Mouse (Mus musculus): ENCODE results near the gene Sytl2. TPM values are rescaled to one million over a fixed set of nuclear protein-coding genes. Genes with fewer than 3 reads are reported as not detected.

Sytl2 gene
- polyA plus RNA-seq, 1 experiment, result 0.06 TPM

DNA sequence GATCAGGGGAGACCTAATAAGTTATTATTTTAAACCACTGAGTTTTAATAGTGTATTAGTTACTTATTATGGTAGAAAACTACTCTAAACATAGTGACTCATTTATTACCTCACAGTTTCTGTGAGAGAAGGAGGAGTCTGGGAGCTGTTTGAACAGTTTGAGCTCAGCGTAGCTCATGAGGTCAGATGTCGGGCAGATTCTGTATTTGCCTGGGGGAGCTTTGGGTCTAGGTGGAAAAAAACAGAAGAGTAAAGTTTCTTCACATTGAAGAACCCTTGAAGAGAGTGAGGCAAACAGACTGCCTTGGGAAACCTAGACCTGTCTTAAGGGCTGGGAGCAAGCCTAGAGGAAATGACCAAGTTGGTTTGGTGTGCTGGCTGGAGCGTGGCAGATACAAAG is 24.8 kb upstream of the Sytl2 start:
- Histone ChIP-seq H3K36me3 (ENCODE audit: control insufficient read depth) (no peaks in the 10 kb centered on the region), H3K9me3 (ENCODE audit: control insufficient read depth, low read length) (no peaks in the 10 kb centered on the region), H3K4me1 (ENCODE audit: control insufficient read depth) (no peaks in the 10 kb centered on the region), H3K27me3 (ENCODE audit: control insufficient read depth) (no peaks in the 10 kb centered on the region), H3K4me3 (replicated peaks) (no peak overlapping the region)
- TF ChIP-seq TAL1 (IDR thresholded peaks at IDR 0.05; ENCODE audit: low read length), result no peak

DNA sequence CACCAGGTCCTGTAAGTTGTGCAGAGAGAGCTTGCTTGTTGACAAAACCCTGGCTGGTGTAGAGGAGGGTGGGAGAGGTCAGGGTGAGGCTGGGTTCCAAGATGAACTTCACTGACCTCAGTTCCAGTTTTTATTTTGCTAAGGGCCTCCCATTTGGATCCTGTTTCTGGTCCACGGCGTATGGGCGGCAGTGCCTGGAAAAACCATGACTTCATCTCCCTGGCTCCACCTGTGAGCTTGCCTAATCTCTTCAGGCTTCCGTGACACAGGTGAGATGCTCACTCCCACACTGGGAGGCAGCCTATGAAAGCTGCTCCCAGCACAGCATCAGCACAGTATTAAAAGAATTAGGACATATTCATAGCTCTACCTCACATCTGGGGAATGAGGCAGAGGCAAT is 24.3 kb upstream of the Sytl2 start:
- H3K9me3 ChIP-seq (ENCODE audit: control insufficient read depth, low read length), result no peaks in the 10 kb centered on the region
- no peak for TF ChIP-seq TAL1 (IDR thresholded peaks at IDR 0.05; ENCODE audit: low read length)
- TF ChIP-seq GATA1 (IDR thresholded peaks at IDR 0.05; ENCODE audit: low read length), result no peak
- H3K27me3 ChIP-seq (ENCODE audit: control insufficient read depth), result no peaks in the 10 kb centered on the region
- H3K4me3 ChIP-seq (replicated peaks), result no peak overlapping the region
- no peaks in the 10 kb centered on the region for H3K4me1 ChIP-seq (ENCODE audit: control insufficient read depth)
- no peaks in the 10 kb centered on the region for H3K36me3 ChIP-seq (ENCODE audit: control insufficient read depth)

DNA sequence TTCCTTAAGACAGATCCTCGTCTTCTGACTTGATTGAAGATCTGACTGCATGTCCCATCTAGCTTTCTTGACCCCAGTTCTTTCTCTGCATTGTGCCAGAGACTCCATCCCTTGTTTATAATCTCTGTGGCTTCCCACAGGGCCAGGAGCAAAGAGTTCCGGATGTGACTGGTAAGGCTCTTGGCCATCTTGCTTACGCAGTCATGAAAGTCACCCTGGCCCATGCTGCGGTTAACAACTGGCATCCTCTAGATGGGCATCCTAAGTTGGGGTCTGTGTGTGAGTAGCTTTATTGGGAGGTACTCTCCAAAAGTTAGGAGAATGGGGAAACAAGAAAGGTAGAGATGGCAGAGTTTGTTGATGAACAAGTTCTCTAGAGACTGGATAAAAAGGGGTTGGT is 22.9 kb upstream of the Sytl2 start:
- TF ChIP-seq TAL1 (IDR thresholded peaks at IDR 0.05; ENCODE audit: low read length) (no peak), GATA1 (IDR thresholded peaks at IDR 0.05; ENCODE audit: low read length) (no peak)

DNA sequence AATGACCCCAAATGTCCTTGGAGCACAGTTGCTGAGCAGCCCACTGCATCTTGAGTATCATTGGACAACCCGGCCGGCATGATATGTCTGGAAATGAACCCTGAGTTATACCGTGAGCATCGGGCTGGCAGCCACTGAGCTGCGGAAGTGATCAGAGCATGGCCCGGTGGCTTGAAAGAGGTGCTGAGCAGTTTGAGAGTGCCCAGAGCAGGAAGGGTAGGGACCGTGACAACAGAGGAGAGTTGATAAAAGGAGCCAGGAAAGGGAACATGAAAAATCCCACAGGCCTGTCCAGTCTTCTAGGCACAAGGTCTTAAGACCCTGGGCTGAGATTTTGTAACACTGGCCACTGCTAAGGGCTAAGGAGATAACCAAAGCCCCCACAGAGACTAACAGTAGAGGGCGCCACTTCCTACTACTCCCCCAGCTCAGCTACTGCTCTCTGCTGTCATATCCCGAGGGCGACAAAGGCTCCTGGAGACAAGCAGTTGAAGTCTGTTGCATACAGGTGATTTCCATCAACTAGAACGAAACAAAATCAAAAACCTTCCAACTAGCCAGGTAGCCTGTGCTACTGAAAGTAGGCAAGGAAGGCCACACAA is 21.7 kb upstream of the Sytl2 start:
- Histone ChIP-seq H3K4me1 (ENCODE audit: control insufficient read depth) (no peaks in the 10 kb centered on the region), H3K36me3 (ENCODE audit: control insufficient read depth) (no peaks in the 10 kb centered on the region), H3K4me3 (replicated peaks) (no peak overlapping the region), H3K9me3 (ENCODE audit: control insufficient read depth, low read length) (no peaks in the 10 kb centered on the region), H3K27me3 (ENCODE audit: control insufficient read depth) (no peaks in the 10 kb centered on the region)
- TF ChIP-seq GATA1 (IDR thresholded peaks at IDR 0.05; ENCODE audit: low read length) (no peak), TAL1 (IDR thresholded peaks at IDR 0.05; ENCODE audit: low read length) (no peak)

More for the DNA sequence above, 22.9 kb upstream of the Sytl2 start:
- H3K4me1 ChIP-seq (ENCODE audit: control insufficient read depth), result no peaks in the 10 kb centered on the region
- H3K4me3 ChIP-seq (replicated peaks), result no peak overlapping the region
- H3K27me3 ChIP-seq (ENCODE audit: control insufficient read depth), result no peaks in the 10 kb centered on the region
- H3K9me3 ChIP-seq (ENCODE audit: control insufficient read depth, low read length), result no peaks in the 10 kb centered on the region
- H3K36me3 ChIP-seq (ENCODE audit: control insufficient read depth), result no peaks in the 10 kb centered on the region

DNA sequence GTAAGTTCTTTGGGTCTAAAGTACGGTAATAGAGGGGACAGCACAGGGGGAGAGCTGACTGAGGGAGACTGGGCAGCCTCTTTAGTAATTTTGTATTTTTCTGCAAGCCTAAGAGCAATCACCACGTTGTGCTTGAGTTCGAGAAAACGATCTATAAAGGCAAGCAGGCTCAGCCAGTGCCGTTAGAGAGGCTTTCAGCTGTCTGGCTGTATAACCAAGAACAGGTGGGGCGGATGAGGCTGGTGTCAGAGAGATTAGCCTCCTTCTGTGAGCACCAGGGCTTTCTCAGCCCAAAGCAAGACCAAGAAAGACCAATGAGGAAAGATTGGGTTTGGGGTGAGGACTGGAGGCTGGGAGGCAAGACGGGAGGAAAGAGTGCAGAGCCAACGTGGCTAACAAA is 21.2 kb upstream of the Sytl2 start:
- Histone ChIP-seq H3K36me3 (ENCODE audit: control insufficient read depth) (no peaks in the 10 kb centered on the region), H3K4me1 (ENCODE audit: control insufficient read depth) (no peaks in the 10 kb centered on the region), H3K27me3 (ENCODE audit: control insufficient read depth) (no peaks in the 10 kb centered on the region), H3K9me3 (ENCODE audit: control insufficient read depth, low read length) (no peaks in the 10 kb centered on the region), H3K4me3 (replicated peaks) (no peak overlapping the region)
- TF ChIP-seq TAL1 (IDR thresholded peaks at IDR 0.05; ENCODE audit: low read length) (no peak), GATA1 (IDR thresholded peaks at IDR 0.05; ENCODE audit: low read length) (no peak)

DNA sequence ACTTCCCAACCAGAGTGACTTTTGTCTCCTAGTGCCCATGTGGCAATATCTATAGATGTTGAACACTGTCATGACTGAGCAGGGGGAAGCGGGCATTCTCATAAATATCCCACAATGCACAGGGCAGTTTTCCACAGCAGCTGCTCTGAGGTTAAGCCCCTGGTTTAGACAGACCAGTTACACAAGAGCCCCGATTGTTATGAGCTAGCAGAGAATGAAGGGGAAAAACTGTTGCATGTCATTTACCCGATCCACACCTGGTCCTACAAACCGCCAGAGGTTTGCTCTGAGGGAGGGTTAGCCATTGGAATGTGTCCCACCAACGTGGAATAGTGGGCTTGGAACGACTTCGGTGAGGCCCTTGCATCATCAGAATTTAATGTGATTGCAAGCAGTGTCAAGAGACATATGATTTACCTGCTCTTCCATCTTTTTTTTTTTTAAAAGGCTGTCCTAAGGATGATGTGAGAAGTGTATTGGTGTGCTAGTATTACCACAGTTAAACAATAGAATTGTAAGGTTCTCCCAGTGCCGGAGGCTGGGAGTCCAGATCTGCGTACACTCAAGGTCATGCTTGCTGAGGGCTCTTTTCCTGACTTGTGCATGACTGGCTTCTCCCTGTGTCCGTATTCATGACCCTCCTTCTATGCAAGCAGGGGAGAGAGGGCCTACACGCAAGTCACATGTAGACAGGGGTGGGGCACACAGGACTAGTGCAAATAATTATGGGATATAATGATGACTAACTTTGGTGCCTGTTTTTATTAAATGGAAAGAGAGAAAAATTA is 20.1 kb upstream of the Sytl2 start:
- no peaks in the 10 kb centered on the region for H3K9me3 ChIP-seq (ENCODE audit: control insufficient read depth, low read length)
- H3K36me3 ChIP-seq (ENCODE audit: control insufficient read depth), result no peaks in the 10 kb centered on the region
- H3K4me3 ChIP-seq (replicated peaks), result no peak overlapping the region
- no peaks in the 10 kb centered on the region for H3K4me1 ChIP-seq (ENCODE audit: control insufficient read depth)
- no peaks in the 10 kb centered on the region for H3K27me3 ChIP-seq (ENCODE audit: control insufficient read depth)
- TF ChIP-seq GATA1 (IDR thresholded peaks at IDR 0.05; ENCODE audit: low read length) (no peak), TAL1 (IDR thresholded peaks at IDR 0.05; ENCODE audit: low read length) (no peak)

DNA sequence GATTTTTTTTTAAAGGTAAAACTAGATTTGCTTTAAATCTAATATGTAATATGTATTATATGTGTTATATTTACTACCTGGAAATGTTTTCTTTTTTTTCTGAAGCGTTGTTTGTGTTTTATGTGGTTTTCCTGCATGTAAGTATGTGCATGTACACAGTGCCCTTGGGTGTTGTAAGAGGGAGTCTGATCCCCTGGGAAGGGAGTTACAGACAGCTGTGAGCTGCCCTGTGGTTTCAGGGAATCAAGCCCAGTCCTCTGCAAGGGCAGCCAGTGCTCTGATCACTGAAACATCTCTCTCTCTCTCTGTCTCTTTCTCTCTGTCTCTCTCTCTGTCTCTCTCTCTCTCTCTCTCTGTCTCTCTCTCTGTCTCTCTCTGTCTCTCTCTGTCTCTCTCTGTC is 19.3 kb upstream of the Sytl2 start:
- H3K9me3 ChIP-seq (ENCODE audit: control insufficient read depth, low read length), result no peaks in the 10 kb centered on the region
- H3K4me3 ChIP-seq (replicated peaks), result no peak overlapping the region
- H3K36me3 ChIP-seq (ENCODE audit: control insufficient read depth), result no peaks in the 10 kb centered on the region
- no peaks in the 10 kb centered on the region for H3K27me3 ChIP-seq (ENCODE audit: control insufficient read depth)
- no peaks in the 10 kb centered on the region for H3K4me1 ChIP-seq (ENCODE audit: control insufficient read depth)
- TF ChIP-seq TAL1 (IDR thresholded peaks at IDR 0.05; ENCODE audit: low read length) (no peak), GATA1 (IDR thresholded peaks at IDR 0.05; ENCODE audit: low read length) (no peak)

DNA sequence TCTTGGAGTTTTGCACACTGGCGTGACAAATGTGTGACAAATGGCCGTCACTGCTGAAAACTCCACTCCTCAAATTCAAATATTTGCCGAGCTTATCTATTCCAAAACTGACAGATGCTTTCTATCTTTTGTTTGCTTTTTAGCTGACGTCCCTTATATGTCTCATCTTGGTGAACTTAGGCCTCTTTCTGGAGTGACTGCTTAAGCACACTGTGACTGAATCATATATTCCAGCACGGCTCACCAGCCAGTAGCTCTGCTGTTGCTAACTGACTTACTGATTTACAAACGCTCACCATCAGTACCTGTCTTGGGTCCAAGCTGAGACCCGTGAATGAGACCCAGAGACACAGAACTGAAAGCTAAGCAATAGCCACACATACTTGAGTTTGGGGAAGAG is 17.3 kb upstream of the Sytl2 start:
- no peak for TF ChIP-seq GATA1 (IDR thresholded peaks at IDR 0.05; ENCODE audit: low read length)
- TF ChIP-seq TAL1 (IDR thresholded peaks at IDR 0.05; ENCODE audit: low read length), result no peak
- Histone ChIP-seq H3K4me3 (replicated peaks) (no peak overlapping the region), H3K9me3 (ENCODE audit: control insufficient read depth, low read length) (no peaks in the 10 kb centered on the region), H3K27me3 (ENCODE audit: control insufficient read depth) (no peaks in the 10 kb centered on the region), H3K4me1 (ENCODE audit: control insufficient read depth) (no peaks in the 10 kb centered on the region), H3K36me3 (ENCODE audit: control insufficient read depth) (no peaks in the 10 kb centered on the region)

DNA sequence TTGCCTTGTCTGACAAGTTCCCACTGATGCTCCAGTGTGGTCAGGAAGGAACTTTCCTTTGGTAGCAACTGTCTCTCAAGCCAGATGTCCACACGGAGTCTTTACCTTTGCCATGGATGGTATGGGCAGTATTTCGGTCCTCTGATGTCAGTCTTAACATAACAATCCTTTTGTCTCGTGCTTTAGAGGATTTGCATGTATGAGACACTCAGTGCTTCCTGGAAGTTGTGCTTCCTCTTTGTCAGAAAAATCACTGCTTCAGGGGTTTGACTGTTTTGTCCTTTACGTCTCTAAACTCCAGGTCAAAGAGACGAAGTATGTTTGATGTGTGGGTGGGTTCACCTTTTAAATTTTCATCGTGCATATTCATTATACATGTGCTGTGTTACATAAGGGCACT is 10.2 kb upstream of the Sytl2 start:
- Histone ChIP-seq H3K27me3 (ENCODE audit: control insufficient read depth) (no peaks in the 10 kb centered on the region), H3K4me1 (ENCODE audit: control insufficient read depth) (no peaks in the 10 kb centered on the region), H3K9me3 (ENCODE audit: control insufficient read depth, low read length) (no peaks in the 10 kb centered on the region), H3K36me3 (ENCODE audit: control insufficient read depth) (no peaks in the 10 kb centered on the region), H3K4me3 (replicated peaks) (no peak overlapping the region)
- TF ChIP-seq GATA1 (IDR thresholded peaks at IDR 0.05; ENCODE audit: low read length) (no peak), TAL1 (IDR thresholded peaks at IDR 0.05; ENCODE audit: low read length) (no peak)
